Mouse (Mus musculus): ENCODE measurements around the gene Lclat1. TPM values are rescaled to one million over a fixed set of nuclear protein-coding genes. Genes with fewer than 3 reads are reported as not detected.

Lclat1 gene
- polyA plus RNA-seq, 1 experiment from 2014 or later = 54.6 TPM

DNA sequence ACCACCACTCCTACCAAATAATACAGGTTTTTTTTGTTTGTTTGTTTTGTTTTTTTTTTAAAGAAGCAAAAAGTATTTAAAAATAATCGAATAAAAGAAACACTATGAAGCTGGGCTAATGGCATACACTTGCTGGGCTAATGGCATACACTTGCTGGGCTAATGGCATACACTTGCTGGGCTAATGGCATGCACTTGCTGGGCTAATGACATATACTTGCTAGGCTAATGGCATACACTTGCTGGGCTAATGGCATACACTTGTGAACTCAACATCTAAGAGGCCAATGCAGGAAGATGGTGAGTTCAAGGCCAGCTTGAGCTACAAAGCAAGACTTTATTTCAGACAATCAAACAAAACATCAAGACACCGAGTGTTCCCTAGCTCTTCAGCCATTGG is 154.8 kb downstream of the Lclat1 start:
- Histone ChIP-seq H3K4me3 (ENCODE audit: control insufficient read depth in 1 of 2, insufficient read depth in 1 of 2, low read depth in 1 of 2, low read length in 2 of 2) (no peak overlapping the region), H3K36me3 (ENCODE audit: control insufficient read depth, insufficient read depth, low read length) (no peaks in the 10 kb centered on the region), H3K9ac (ENCODE audit: low read length) (no peak overlapping the region), H3K9me3 (ENCODE audit: control insufficient read depth, low read length) (no peaks in the 10 kb centered on the region), H3K27me3 (ENCODE audit: control insufficient read depth, insufficient read depth, low read length) (no peaks in the 10 kb centered on the region), H3K27ac (replicated peaks in 1 of 2; ENCODE audit: control insufficient read depth in 1 of 2, insufficient read depth in 1 of 2, low read depth in 2 of 2, low read length in 2 of 2) (0 out of 4 replicates have a peak overlapping the region, but pooled peaks of 1 of the 2 experiments have one; percentile 3), H3K4me1 (ENCODE audit: control insufficient read depth in 2 of 2, insufficient read depth in 2 of 2, low read length in 2 of 2) (peaks cover 0 to 7% of the 10 kb centered on the region in 2 experiments; a peak in 3 of 4 replicates), H3K4me2 (ENCODE audit: low read length) (no peak overlapping the region)
- 88% methylated on average over 2 of the region's 2 CpGs for whole genome bisulfite sequencing
- no peak for ATAC-seq (ENCODE audit: insufficient number of reproducible peaks, insufficient read depth, low FRiP score, low read depth)

DNA sequence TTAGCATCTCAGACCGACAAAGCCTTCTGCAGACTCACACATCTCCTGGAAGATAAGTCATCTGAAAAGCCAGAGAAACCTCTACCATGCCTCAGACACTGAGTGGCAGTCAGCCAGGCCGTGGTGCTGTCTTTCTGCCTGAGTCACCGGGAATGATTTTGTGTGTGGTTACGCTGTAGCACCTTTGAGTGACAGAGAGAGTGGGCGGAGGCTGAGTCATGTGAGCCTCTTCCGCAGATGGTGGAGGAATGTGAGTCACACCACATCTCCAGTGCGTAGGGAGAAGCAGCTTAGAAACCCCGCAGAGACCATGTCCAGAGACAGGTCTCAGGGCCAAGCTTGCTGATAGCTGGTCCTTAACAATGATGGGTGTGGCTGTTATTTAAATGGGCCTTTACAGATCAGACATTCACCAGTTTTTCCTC is 155.3 kb downstream of the Lclat1 start:
- Histone ChIP-seq H3K4me3 (ENCODE audit: control insufficient read depth in 1 of 2, insufficient read depth in 1 of 2, low read depth in 1 of 2, low read length in 2 of 2) (no peak overlapping the region), H3K4me1 (ENCODE audit: control insufficient read depth in 2 of 2, insufficient read depth in 2 of 2, low read length in 2 of 2) (peaks cover 0 to 7% of the 10 kb centered on the region in 2 experiments; a peak in 3 of 4 replicates), H3K27me3 (ENCODE audit: control insufficient read depth, insufficient read depth, low read length) (no peaks in the 10 kb centered on the region), H3K9me3 (ENCODE audit: control insufficient read depth, low read length) (no peaks in the 10 kb centered on the region), H3K27ac (replicated peaks in 1 of 2; ENCODE audit: control insufficient read depth in 1 of 2, insufficient read depth in 1 of 2, low read depth in 2 of 2, low read length in 2 of 2) (0 out of 4 replicates have a peak overlapping the region, but pooled peaks of 1 of the 2 experiments have one; percentile 3), H3K4me2 (ENCODE audit: low read length) (no peak overlapping the region), H3K36me3 (ENCODE audit: control insufficient read depth, insufficient read depth, low read length) (no peaks in the 10 kb centered on the region), H3K9ac (ENCODE audit: low read length) (no peak overlapping the region)
- no peak for ATAC-seq (ENCODE audit: insufficient number of reproducible peaks, insufficient read depth, low FRiP score, low read depth)
- WGBS = 27% methylated on average over 8 of the region's 8 CpGs

DNA sequence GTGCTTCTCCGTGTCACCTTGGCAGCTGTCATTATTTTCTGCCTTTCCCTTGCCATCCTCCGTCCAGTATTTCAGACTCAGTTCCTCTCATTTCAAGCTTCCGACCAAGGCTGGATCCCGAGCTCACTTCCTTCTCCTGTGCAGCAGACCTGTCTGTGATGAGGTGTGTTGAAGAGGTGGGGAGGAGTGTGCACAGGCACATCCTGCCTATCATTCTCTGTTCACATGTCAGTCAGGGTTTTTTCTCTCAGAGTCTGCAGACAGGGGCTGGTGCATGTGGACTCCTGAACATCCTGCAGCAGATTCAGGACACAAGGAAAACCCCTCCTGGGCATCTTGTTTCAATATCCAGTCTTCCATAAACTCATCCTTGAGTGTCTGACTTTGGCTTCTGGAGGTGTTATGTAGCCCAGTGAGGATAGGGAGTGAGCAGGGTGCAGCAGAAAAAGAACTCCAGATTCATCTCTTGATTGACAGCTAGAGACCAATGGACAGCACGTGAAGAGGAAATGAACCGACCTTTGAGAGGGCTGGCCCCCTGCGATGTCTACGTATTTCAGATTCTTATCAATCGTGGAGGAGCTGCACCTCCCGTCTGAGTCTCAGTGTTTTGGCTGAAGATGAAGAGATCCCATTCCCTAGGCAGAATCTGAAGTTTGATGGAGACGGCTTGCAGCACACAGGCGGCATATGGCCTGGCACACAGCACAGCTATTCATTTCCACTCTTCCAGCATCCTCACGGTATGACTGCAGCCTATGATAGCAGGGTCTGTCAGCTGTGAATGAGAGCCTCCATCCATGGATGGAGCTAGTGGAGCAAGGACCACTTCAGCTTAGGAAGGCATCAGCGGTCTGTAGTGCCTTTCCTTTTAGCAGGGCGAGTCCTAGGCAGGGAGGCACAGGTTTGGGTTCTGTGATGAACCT is 163.3 kb downstream of the Lclat1 start:
- no peaks in the 10 kb centered on the region; a peak in 1 of 4 replicates for H3K4me1 ChIP-seq (ENCODE audit: control insufficient read depth in 2 of 2, insufficient read depth in 2 of 2, low read length in 2 of 2)
- H3K27ac ChIP-seq (replicated peaks in 1 of 2; ENCODE audit: control insufficient read depth in 1 of 2, insufficient read depth in 1 of 2, low read depth in 2 of 2, low read length in 2 of 2) = no peak overlapping the region
- H3K4me3 ChIP-seq (ENCODE audit: control insufficient read depth in 1 of 2, insufficient read depth in 1 of 2, low read depth in 1 of 2, low read length in 2 of 2) = no peak overlapping the region
- no peaks in the 10 kb centered on the region for H3K9me3 ChIP-seq (ENCODE audit: control insufficient read depth, low read length)
- no peak overlapping the region for H3K4me2 ChIP-seq (ENCODE audit: low read length)
- no peak for ATAC-seq (ENCODE audit: insufficient number of reproducible peaks, insufficient read depth, low FRiP score, low read depth)
- no peak overlapping the region for H3K9ac ChIP-seq (ENCODE audit: low read length)
- H3K27me3 ChIP-seq (ENCODE audit: control insufficient read depth, insufficient read depth, low read length) = no peaks in the 10 kb centered on the region
- WGBS = 69% methylated on average over 15 of the region's 15 CpGs
- H3K36me3 ChIP-seq (ENCODE audit: control insufficient read depth, insufficient read depth, low read length) = no peaks in the 10 kb centered on the region

DNA sequence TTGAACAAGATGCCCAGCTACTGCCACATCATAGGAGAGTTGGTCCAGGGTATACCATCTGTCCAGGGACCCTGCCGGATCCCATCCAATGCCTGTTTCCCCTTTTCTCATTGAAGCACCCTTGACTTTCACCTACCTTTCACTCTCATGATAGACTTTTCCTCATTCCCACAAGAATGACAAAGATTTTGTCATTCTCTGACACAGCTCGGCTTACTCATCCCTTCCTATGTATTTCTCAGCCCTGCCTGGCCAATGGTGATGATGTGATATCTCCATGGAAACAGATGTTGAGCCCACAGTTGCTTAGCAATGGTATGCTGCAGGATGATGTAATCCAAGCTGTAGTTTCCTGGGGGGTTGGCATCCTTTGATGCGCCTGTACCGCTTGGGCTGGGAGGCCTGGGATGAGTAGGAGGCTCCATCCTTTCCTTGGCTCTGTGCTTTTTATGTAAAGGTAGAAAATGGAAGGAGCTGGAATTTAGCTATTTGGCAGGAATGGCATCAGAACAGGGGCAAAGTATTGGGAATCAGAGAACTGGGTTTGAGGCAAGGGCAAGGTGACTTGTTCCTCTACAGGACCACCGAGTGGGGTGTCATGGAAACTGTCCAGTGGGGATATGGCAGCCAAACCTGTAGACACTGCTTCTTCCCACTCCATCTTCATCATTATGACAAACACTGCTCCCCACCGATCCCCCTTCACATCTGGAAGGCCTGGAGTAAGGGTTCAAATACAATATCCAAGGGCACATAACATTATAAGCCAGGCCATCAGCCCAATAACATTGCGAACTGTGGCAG is 164.2 kb downstream of the Lclat1 start:
- no peak overlapping the region for H3K4me3 ChIP-seq (ENCODE audit: control insufficient read depth in 1 of 2, insufficient read depth in 1 of 2, low read depth in 1 of 2, low read length in 2 of 2)
- no peak overlapping the region for H3K9ac ChIP-seq (ENCODE audit: low read length)
- H3K4me1 ChIP-seq (ENCODE audit: control insufficient read depth in 2 of 2, insufficient read depth in 2 of 2, low read length in 2 of 2) = no peaks in the 10 kb centered on the region
- no peak overlapping the region for H3K4me2 ChIP-seq (ENCODE audit: low read length)
- H3K9me3 ChIP-seq (ENCODE audit: control insufficient read depth, low read length) = no peaks in the 10 kb centered on the region
- no peaks in the 10 kb centered on the region for H3K27me3 ChIP-seq (ENCODE audit: control insufficient read depth, insufficient read depth, low read length)
- no peak for ATAC-seq (ENCODE audit: insufficient number of reproducible peaks, insufficient read depth, low FRiP score, low read depth)
- no peaks in the 10 kb centered on the region for H3K36me3 ChIP-seq (ENCODE audit: control insufficient read depth, insufficient read depth, low read length)
- H3K27ac ChIP-seq (replicated peaks in 1 of 2; ENCODE audit: control insufficient read depth in 1 of 2, insufficient read depth in 1 of 2, low read depth in 2 of 2, low read length in 2 of 2) = no peak overlapping the region
- WGBS = 79% methylated on average over 7 of the region's 7 CpGs

DNA sequence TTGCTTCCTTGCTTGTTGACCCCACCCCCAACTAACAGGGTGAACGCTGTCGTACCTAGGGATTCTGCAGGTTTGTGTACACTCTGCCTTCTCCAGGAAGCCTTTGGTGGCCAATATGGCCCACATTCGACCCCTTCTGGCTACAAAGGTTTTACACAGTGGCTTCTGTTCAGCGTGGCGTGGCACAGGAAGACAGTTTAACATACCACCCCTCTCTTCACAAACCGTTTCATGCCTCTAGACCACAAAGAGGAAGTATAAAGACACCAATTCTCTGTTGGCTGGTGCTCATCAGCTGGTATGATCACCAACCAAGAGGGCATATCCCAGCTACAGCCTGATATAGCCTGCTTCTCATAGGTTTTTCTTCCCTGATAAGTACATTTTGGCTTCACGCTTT is 166.0 kb downstream of the Lclat1 start:
- H3K9me3 ChIP-seq (ENCODE audit: control insufficient read depth, low read length) = no peaks in the 10 kb centered on the region
- no peak overlapping the region for H3K4me2 ChIP-seq (ENCODE audit: low read length)
- 81% methylated on average over 7 of the region's 7 CpGs for WGBS
- no peak overlapping the region for H3K27ac ChIP-seq (replicated peaks in 1 of 2; ENCODE audit: control insufficient read depth in 1 of 2, insufficient read depth in 1 of 2, low read depth in 2 of 2, low read length in 2 of 2)
- H3K4me1 ChIP-seq (ENCODE audit: control insufficient read depth in 2 of 2, insufficient read depth in 2 of 2, low read length in 2 of 2) = no peaks in the 10 kb centered on the region
- H3K36me3 ChIP-seq (ENCODE audit: control insufficient read depth, insufficient read depth, low read length) = no peaks in the 10 kb centered on the region
- H3K9ac ChIP-seq (ENCODE audit: low read length) = no peak overlapping the region
- no peak overlapping the region for H3K4me3 ChIP-seq (ENCODE audit: control insufficient read depth in 1 of 2, insufficient read depth in 1 of 2, low read depth in 1 of 2, low read length in 2 of 2)
- H3K27me3 ChIP-seq (ENCODE audit: control insufficient read depth, insufficient read depth, low read length) = no peaks in the 10 kb centered on the region
- ATAC-seq (ENCODE audit: insufficient number of reproducible peaks, insufficient read depth, low FRiP score, low read depth) = no peak

DNA sequence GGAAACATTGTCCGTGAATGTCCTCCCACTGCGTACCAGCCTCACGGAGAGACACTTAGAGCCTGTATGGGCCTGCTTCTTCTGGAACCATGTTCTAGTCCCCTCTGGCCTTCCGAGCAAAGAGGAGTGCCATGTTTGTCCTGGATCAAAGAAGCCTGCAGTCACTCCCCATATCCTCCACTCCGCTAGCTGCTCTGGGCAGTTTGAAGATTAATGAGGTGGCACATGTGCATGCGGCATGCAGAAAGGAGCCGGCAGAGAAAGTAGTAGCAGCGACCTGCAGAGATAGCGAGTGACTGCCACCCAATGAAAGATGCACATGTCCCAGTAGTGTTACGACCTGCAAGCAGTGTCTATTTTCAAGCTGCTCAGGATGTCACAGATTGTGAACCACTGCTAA is 167.3 kb downstream of the Lclat1 start:
- no peak overlapping the region for H3K4me3 ChIP-seq (ENCODE audit: control insufficient read depth in 1 of 2, insufficient read depth in 1 of 2, low read depth in 1 of 2, low read length in 2 of 2)
- WGBS = 79% methylated on average over 10 of the region's 10 CpGs
- no peaks in the 10 kb centered on the region for H3K36me3 ChIP-seq (ENCODE audit: control insufficient read depth, insufficient read depth, low read length)
- no peaks in the 10 kb centered on the region for H3K4me1 ChIP-seq (ENCODE audit: control insufficient read depth in 2 of 2, insufficient read depth in 2 of 2, low read length in 2 of 2)
- H3K4me2 ChIP-seq (ENCODE audit: low read length) = no peak overlapping the region
- H3K27me3 ChIP-seq (ENCODE audit: control insufficient read depth, insufficient read depth, low read length) = no peaks in the 10 kb centered on the region
- H3K9ac ChIP-seq (ENCODE audit: low read length) = no peak overlapping the region
- no peaks in the 10 kb centered on the region for H3K9me3 ChIP-seq (ENCODE audit: control insufficient read depth, low read length)
- H3K27ac ChIP-seq (replicated peaks in 1 of 2; ENCODE audit: control insufficient read depth in 1 of 2, insufficient read depth in 1 of 2, low read depth in 2 of 2, low read length in 2 of 2) = no peak overlapping the region
- no peak for ATAC-seq (ENCODE audit: insufficient number of reproducible peaks, insufficient read depth, low FRiP score, low read depth)

DNA sequence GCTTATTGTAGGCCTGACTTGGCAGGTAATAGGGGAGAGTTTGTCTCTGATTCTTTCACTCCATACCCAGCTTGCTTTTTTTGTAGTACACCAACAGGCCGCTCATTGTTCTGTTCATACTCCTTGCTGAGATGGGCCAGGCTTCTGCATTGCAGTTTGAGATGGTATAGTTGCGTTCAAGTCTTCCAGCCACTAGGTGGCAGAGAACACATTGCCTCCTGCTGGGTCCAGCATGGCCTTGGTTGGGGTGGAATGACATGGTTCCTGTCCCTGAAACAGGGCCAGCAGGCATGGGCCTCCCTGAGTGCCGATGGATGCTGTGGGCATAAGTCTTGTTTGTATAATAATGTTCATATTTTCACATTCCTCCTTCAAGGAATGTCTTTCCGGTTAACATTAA is 170.0 kb downstream of the Lclat1 start:
- Histone ChIP-seq H3K4me2 (ENCODE audit: low read length) (no peak overlapping the region), H3K36me3 (ENCODE audit: control insufficient read depth, insufficient read depth, low read length) (no peaks in the 10 kb centered on the region), H3K27ac (replicated peaks in 1 of 2; ENCODE audit: control insufficient read depth in 1 of 2, insufficient read depth in 1 of 2, low read depth in 2 of 2, low read length in 2 of 2) (no peak overlapping the region), H3K4me3 (ENCODE audit: control insufficient read depth in 1 of 2, insufficient read depth in 1 of 2, low read depth in 1 of 2, low read length in 2 of 2) (no peak overlapping the region), H3K4me1 (ENCODE audit: control insufficient read depth in 2 of 2, insufficient read depth in 2 of 2, low read length in 2 of 2) (no peaks in the 10 kb centered on the region), H3K27me3 (ENCODE audit: control insufficient read depth, insufficient read depth, low read length) (no peaks in the 10 kb centered on the region), H3K9me3 (ENCODE audit: control insufficient read depth, low read length) (no peaks in the 10 kb centered on the region), H3K9ac (ENCODE audit: low read length) (no peak overlapping the region)
- no peak for ATAC-seq (ENCODE audit: insufficient number of reproducible peaks, insufficient read depth, low FRiP score, low read depth)
- WGBS = 89% methylated on average over 4 of the region's 4 CpGs

Data from heart, embryonic 14.5 days (tissue).